Mouse (Mus musculus): Measurements from ENCODE around the gene Ebf1. TPM values are rescaled to one million over a fixed set of nuclear protein-coding genes. Genes with fewer than 3 reads are reported as not detected.

The Ebf1 gene
- total RNA-seq, 2 experiments from 2014 or later = 13.4 to 14.4 TPM

- intact Hi-C loops (cut with DNase I) = loop anchor here (10.0 kb wide), 1 partner anchor 572 kb away; no protein-coding TSS in a partner anchor
- no peak for DNase-seq
These were observed 79.6 kb downstream of the Ebf1 start for GRCm38 (mm10) chr11:44696539-44697201.

GRCm38 (mm10) chr11:44700181-44700580, 83.1 kb downstream of the Ebf1 start:
- no peak for DNase-seq
- intact Hi-C loops (cut with DNase I) = loop anchor here (2.0 kb wide), 1 partner anchor 15 kb away; no protein-coding TSS in a partner anchor

GRCm38 (mm10) chr11:44701221-44701810, 84.2 kb downstream of the Ebf1 start:
- DNase-seq = no peak
- intact Hi-C loops (cut with DNase I) = loop anchor here (2.0 kb wide), 1 partner anchor 17 kb away; no protein-coding TSS in a partner anchor

DNA sequence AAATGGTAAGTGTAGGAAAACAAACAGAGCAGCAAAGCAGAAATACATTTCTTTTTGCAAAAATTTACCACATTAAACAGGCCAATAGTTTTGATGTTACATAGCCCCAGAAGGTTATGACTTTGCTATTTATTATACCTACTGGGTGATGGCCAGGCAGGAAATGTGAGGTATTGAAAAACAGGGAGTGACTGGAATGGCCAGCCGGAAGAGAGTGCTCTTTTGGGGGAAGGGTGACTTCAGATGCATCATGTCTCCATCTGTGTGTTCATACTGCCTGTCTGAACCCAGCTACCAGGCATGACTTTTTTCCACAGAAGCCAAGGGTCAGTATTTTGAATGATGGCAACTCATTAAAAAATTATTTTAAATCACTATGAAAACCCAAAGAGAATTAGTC, 84.7 kb downstream of the Ebf1 start:
- DNase-seq = no peak
- intact Hi-C loops (cut with DNase I) = loop anchor here (2.0 kb wide), 1 partner anchor 17 kb away; no protein-coding TSS in a partner anchor

DNA sequence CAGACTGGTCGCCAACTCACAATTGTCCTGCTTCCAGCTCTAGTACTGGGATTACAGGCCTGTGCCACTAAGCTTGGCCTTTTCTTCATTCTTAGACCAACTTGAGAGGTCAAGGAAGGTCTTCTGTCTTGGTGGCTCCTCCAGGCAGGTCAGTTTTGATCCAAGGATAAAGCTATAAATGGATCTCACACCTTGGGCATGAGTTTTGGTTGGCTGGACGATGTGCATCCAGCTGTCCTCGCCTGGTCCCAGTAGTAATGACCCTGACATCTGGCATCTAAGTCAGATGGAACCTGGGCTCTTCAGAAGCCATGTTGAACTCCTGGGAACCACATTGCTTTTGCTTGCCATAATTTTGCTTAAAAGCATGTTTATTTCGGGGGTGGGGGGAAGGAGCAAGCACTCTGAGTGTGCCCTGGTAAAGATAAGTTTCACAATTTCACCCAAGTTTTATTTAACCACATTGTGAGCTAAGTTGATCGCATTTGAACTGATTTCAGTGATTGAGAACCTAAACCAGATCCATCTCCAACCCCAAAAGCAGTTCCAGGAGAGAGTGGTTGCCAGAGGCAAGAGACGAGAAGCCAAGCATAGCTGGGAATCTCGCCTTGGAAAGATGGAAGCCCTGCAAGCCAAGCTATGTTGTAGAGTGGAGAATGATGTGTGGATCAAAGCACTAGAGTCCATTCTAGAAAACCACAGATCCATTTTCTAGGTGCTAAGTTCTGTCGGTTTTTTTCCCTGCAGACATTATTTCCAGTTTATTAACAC, 85.8 kb downstream of the Ebf1 start:
- intact Hi-C loops (cut with DNase I) = no loop called here
- DNase-seq = no peak

GRCm38 (mm10) chr11:44703951-44704350, 86.8 kb downstream of the Ebf1 start:
- no peak for DNase-seq
- intact Hi-C loops (cut with DNase I) = no loop called here

DNA sequence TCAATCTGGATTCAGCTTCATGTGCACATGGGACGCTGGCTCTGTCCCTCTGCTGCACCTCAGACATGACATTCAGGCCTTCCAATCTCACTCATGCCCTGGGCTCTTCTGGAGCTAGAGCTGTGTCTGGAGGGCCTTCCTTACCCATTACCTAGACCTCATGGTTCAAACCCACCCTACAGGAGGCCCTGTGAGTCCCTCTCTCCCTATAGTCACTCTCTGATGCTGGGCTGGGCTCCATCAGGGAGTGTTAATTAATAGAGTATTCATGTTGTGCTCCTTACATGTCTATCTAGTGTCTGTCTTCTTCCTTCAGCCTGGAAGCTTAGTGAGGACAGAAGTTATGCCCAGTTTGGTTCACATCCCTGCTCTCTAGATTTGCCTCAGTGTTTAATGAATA, 88.7 kb downstream of the Ebf1 start:
- no peak for DNase-seq
- intact Hi-C loops (cut with DNase I) = loop anchor here (5.0 kb wide), 2 partner anchors 41 to 271 kb away; no protein-coding TSS in a partner anchor

GRCm38 (mm10) chr11:44706386-44706785, 89.3 kb downstream of the Ebf1 start:
- intact Hi-C loops (cut with DNase I) = loop anchor here (5.0 kb wide), 2 partner anchors 41 to 271 kb away; no protein-coding TSS in a partner anchor
- DNase-seq = no peak

- intact Hi-C loops (cut with DNase I) = loop anchor here (5.0 kb wide), 2 partner anchors 40 to 270 kb away; no protein-coding TSS in a partner anchor
These were observed 90.5 kb downstream of the Ebf1 start for GRCm38 (mm10) chr11:44707381-44708289.

GRCm38 (mm10) chr11:44708290-44708685, 91.2 kb downstream of the Ebf1 start:
- DNase-seq = no peak
- intact Hi-C loops (cut with DNase I) = loop anchor here (5.0 kb wide), 2 partner anchors 39 to 269 kb away; no protein-coding TSS in a partner anchor

More at GRCm38 (mm10) chr11:44707381-44708289, 90.5 kb downstream of the Ebf1 start:
- peak in 1 of 2 experiments; percentile 28 for DNase-seq

GRCm38 (mm10) chr11:44709073-44709618, 92.0 kb downstream of the Ebf1 start:
- DNase-seq = no peak
- intact Hi-C loops (cut with DNase I) = loop anchor here (5.0 kb wide), 2 partner anchors 38 to 268 kb away; no protein-coding TSS in a partner anchor

DNA sequence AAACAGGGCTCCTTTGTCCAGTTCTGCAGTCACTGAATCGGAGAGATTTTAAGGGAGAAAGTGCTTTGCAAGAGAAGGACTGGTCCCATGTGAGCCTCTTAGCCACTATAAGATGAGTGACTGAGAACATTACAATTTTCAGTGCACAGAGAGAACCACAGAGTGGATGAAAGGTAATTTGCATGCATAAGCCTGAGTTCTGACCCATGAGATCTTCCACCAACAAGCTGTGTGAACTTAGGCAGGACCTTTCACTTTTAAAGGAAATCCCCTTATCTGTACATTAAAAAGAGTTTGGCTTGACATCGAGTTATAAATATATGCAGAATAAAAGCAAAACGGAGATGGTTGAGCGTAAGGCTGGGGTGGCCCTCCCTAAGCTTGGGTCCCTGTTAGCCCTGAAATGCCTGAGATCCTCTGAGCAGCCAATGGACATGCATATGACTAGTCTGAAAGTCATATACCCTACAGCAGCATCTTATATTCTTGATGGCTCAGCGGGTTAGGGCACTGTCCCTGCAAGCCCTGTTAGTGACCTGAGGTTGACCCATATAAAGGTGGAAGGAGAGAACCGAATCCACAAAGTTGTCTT, 92.8 kb downstream of the Ebf1 start:
- DNase-seq = no peak
- intact Hi-C loops (cut with DNase I) = loop anchor here (5.0 kb wide), 2 partner anchors 37 to 267 kb away; no protein-coding TSS in a partner anchor

DNA sequence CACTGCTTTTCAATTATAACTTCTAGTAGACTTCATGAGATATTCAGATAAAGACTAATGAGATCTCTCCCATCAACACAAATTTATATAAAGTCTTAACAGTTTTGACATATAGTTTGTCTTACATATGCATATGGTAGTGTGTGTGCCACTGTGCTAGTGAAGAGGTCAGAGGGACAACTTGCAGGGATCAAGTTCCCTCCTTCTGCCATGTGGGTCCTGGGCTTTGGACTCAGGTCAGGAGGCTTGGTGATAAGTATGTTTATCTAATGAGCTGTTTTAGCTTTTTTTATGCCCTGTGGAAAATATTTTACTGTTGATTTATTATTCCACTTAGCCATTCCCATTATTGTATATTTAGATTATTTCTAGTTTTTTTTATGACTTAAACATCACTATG, 93.7 kb downstream of the Ebf1 start:
- no peak for DNase-seq
- intact Hi-C loops (cut with DNase I) = no loop called here

DNA sequence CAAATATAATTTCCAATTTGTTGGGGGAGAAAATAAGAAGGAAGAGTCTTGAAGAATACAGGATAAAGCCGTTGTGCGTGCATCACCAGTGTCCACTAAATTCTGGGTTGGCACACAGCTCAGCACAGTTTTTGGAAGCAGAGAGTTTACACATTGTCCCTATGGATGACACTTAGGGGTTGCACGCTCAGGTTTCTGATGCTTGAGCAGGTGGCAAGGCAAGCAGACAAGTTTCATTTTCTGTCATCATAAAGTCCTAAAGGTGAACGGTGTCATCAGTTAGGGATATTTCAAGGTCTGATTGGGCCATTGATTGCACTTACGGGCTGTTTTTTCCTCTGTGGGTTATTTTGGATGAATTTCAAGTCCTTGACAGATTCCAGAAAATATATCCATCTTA, 97.1 kb downstream of the Ebf1 start:
- DNase-seq = no peak
- intact Hi-C loops (cut with DNase I) = no loop called here

DNA sequence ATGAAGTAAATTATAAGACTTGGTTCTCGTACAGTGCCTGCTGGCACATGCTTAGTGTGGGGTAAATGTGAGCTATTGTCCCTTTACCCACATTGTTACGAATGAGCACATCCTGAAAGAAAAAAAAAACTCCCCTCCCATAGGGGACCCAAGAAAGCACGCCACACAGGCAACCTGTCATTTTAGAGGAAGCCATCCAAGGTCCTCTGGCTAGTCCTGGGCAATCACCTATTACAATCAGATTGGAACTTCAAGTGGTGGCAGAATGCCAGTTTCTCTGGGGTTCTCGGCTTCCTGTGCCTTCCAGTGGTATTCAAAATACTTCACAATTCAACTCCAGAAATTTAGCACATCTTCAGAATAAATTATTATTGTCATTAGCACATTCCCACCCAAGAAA, 98.7 kb downstream of the Ebf1 start:
- DNase-seq = no peak
- intact Hi-C loops (cut with DNase I) = loop anchor here (5.0 kb wide), 1 partner anchor 33 kb away; no protein-coding TSS in a partner anchor

DNA sequence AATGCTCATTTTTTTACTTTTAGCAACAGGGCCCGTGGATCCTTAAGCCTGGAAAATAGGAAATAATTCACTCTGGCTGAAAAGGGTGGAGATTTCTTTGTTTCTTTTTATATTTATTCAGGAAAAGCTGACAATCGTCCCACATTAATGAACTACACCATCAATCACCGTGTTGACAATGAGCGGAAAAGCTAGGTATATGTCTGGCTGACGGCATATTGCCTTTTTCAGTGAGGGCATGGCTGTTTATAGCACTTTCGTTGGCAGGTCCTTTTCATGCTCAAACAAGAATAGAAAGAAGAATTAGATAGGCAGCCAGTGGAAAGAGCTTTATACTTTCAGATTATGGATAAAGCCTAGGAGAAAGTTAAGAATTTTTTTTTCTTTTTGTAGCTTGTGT, 99.8 kb downstream of the Ebf1 start:
- intact Hi-C loops (cut with DNase I) = loop anchor here (5.0 kb wide), 1 partner anchor 35 kb away; no protein-coding TSS in a partner anchor
- no peak for DNase-seq

GRCm38 (mm10) chr11:44717636-44718035, 100.5 kb downstream of the Ebf1 start:
- intact Hi-C loops (cut with DNase I) = loop anchor here (5.0 kb wide), 1 partner anchor 35 kb away; no protein-coding TSS in a partner anchor
- no peak for DNase-seq

DNA sequence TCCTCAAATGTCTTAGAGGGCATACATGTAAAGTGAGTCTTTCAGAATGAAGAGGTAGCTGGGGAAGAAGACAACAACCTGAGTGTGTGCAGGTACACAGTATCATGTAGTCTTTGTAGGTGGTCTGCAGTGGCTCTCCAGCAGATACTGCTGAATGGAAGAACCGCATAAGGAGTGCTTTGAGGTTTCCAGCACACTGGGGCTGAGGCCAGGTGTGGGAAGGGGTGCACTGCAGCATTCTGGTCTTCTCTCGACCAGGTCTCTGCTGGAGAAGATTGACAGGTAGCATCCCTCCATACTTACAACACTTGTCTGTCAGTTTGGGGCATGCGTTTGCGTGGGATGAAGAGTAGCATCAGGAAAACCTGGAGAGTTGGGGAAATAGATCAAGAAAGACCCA, 104.9 kb downstream of the Ebf1 start:
- intact Hi-C loops (cut with DNase I) = no loop called here
- no peak for DNase-seq

DNA sequence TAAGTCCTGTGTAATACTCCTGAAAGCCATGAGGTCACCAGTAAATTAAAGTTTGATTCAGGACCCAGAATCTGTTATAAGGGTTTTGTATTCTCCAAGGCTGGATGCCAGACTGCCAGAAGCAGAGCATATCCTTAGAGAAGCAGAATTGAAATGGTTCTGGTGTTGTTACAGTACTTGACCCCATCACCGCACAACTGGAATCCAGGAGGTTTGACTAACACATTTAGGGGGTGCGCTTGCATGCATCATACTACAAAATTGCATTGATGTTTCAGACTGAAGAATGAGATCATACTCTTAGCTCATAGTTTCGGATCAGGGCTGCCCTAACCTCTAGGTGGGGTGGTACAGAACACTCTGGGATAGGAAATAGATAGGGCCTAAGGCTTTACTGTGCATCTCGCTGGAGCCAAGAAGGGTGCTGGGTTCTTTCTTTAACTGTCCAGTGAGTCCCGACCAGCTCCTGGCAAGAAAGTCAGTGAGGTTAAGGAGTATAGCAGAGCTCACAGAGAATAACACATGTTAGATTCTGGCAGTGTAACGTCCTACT, 106.9 kb downstream of the Ebf1 start:
- intact Hi-C loops (cut with DNase I) = no loop called here
- DNase-seq = no peak
